Mouse (Mus musculus): ENCODE measurements around the gene Zfp354b. TPM values are rescaled to one million over a fixed set of nuclear protein-coding genes. Genes with fewer than 3 reads are reported as not detected.

The Zfp354b gene
- polyA plus RNA-seq (2015; fragmentation: Nextera tagmentation; extraction: Ambion mirVana) = 0.33 and 0.36 TPM in 2 replicates

GRCm38 (mm10) chr11:50931451-50931866 lies at the start of gene Zfp354b:
Gene Zfp354b (minus strand): TSS chr11:50931633.
- H3K27ac ChIP-seq (ENCODE audit: low read depth) = peak within 1 kb of the TSS; percentile 39; the same call in 1 of the 2 replicates
- under 1% methylated on average over 18 of the region's 18 CpGs for WGBS (ENCODE audit: insufficient replicate concordance)

GRCm38 (mm10) chr11:50977216-50977615 lies 45.8 kb upstream of the Zfp354b start:
- DNase-seq (peak; percentile 17), ATAC-seq (no peak)
- Histone ChIP-seq H3K36me3 (replicated peaks; ENCODE audit: insufficient read depth, low read length) (no peaks in the 10 kb centered on the region), H3K4me1 (ENCODE audit: insufficient read depth) (no peaks in the 10 kb centered on the region), H3K9ac (replicated peaks) (no peak overlapping the region), H3K27me3 (ENCODE audit: insufficient read depth, low read length) (no peaks in the 10 kb centered on the region), H3K27ac (ENCODE audit: low read depth) (no peak overlapping the region), H3K4me2 (ENCODE audit: low read depth, low read length) (no peak overlapping the region), H3K4me3 (ENCODE audit: low read depth, low read length) (no peak overlapping the region), H3K9me3 (ENCODE audit: low read length) (no peaks in the 10 kb centered on the region; the same call in 1 of the 2 replicates)
- TF ChIP-seq EP300 (IDR thresholded peaks at IDR 0.05; ENCODE audit: low read depth) = no peak
- TF ChIP-seq CTCF (IDR thresholded peaks at IDR 0.05; ENCODE audit: low read depth) = peak; percentile 24; the same call in 1 of the 2 replicates
- WGBS (ENCODE audit: insufficient replicate concordance) = 60% methylated on average over 4 of the region's 4 CpGs

More at GRCm38 (mm10) chr11:50931451-50931866, at the start of gene Zfp354b:
- DNase-seq (peak; percentile 81), ATAC-seq (peak; percentile 92)
- Histone ChIP-seq H3K9ac (replicated peaks) (peak within 1 kb of the TSS; percentile 59), H3K36me3 (replicated peaks; ENCODE audit: insufficient read depth, low read length) (no peaks in the 10 kb centered on the region), H3K27me3 (ENCODE audit: insufficient read depth, low read length) (no peaks in the 10 kb centered on the region), H3K4me3 (ENCODE audit: low read depth, low read length) (peak within 1 kb of the TSS; percentile 63), H3K4me1 (ENCODE audit: insufficient read depth) (0 out of 2 replicates have a peak, but pooled peaks cover 4% of the 10 kb centered on the region), H3K4me2 (ENCODE audit: low read depth, low read length) (peak within 1 kb of the TSS; percentile 92), H3K9me3 (ENCODE audit: low read length) (no peaks in the 10 kb centered on the region)
- TF ChIP-seq CTCF (IDR thresholded peaks at IDR 0.05; ENCODE audit: low read depth) (no peak), EP300 (IDR thresholded peaks at IDR 0.05; ENCODE audit: low read depth) (no peak)

GRCm38 (mm10) chr11:50966230-50966629 lies 34.8 kb upstream of the Zfp354b start, which contains the start of gene Olfr1378:
Gene Olfr1378 (plus strand): TSS chr11:50966530.
- H3K4me3 ChIP-seq (ENCODE audit: low read depth, low read length) = no peak within 1 kb of the TSS
- no peak within 1 kb of the TSS for H3K4me2 ChIP-seq (ENCODE audit: low read depth, low read length)
- H3K27me3 ChIP-seq (ENCODE audit: insufficient read depth, low read length) = no peaks in the 10 kb centered on the region
- no peak within 1 kb of the TSS for H3K27ac ChIP-seq (ENCODE audit: low read depth)
- H3K9me3 ChIP-seq (ENCODE audit: low read length) = no peaks in the 10 kb centered on the region
- H3K9ac ChIP-seq (replicated peaks) = no peak within 1 kb of the TSS
- TF ChIP-seq EP300 (IDR thresholded peaks at IDR 0.05; ENCODE audit: low read depth) (no peak), CTCF (IDR thresholded peaks at IDR 0.05; ENCODE audit: low read depth) (no peak)
- no peaks in the 10 kb centered on the region for H3K4me1 ChIP-seq (ENCODE audit: insufficient read depth)
- H3K36me3 ChIP-seq (replicated peaks; ENCODE audit: insufficient read depth, low read length) = no peaks in the 10 kb centered on the region
- no peak for ATAC-seq
- 81% methylated on average over 11 of the region's 11 CpGs for WGBS (ENCODE audit: insufficient replicate concordance)
- no peak for DNase-seq

GRCm38 (mm10) chr11:50964886-50965285 lies 33.5 kb upstream of the Zfp354b start:
- no peaks in the 10 kb centered on the region for H3K27me3 ChIP-seq (ENCODE audit: insufficient read depth, low read length)
- H3K9ac ChIP-seq (replicated peaks) = no peak overlapping the region
- H3K4me1 ChIP-seq (ENCODE audit: insufficient read depth) = no peaks in the 10 kb centered on the region
- no peak for ATAC-seq
- H3K36me3 ChIP-seq (replicated peaks; ENCODE audit: insufficient read depth, low read length) = no peaks in the 10 kb centered on the region
- no peak overlapping the region for H3K27ac ChIP-seq (ENCODE audit: low read depth)
- no peaks in the 10 kb centered on the region for H3K9me3 ChIP-seq (ENCODE audit: low read length)
- no peak overlapping the region for H3K4me2 ChIP-seq (ENCODE audit: low read depth, low read length)
- H3K4me3 ChIP-seq (ENCODE audit: low read depth, low read length) = no peak overlapping the region
- no peak for TF ChIP-seq CTCF (IDR thresholded peaks at IDR 0.05; ENCODE audit: low read depth)
- no peak for TF ChIP-seq EP300 (IDR thresholded peaks at IDR 0.05; ENCODE audit: low read depth)
- no peak for DNase-seq
- WGBS (ENCODE audit: insufficient replicate concordance) = 30% methylated on average over 2 of the region's 2 CpGs

- no peak within 1 kb of the TSS for H3K4me3 ChIP-seq (ENCODE audit: low read depth, low read length)
- H3K9me3 ChIP-seq (ENCODE audit: low read length) = no peaks in the 10 kb centered on the region
- no peaks in the 10 kb centered on the region for H3K4me1 ChIP-seq (ENCODE audit: insufficient read depth)
- DNase-seq = no peak
- H3K9ac ChIP-seq (replicated peaks) = no peak within 1 kb of the TSS
- no peaks in the 10 kb centered on the region for H3K27me3 ChIP-seq (ENCODE audit: insufficient read depth, low read length)
- 62% methylated on average over 6 of the region's 6 CpGs for WGBS (ENCODE audit: insufficient replicate concordance)
- H3K36me3 ChIP-seq (replicated peaks; ENCODE audit: insufficient read depth, low read length) = no peaks in the 10 kb centered on the region
- H3K27ac ChIP-seq (ENCODE audit: low read depth) = no peak within 1 kb of the TSS
- H3K4me2 ChIP-seq (ENCODE audit: low read depth, low read length) = no peak within 1 kb of the TSS
- TF ChIP-seq CTCF (IDR thresholded peaks at IDR 0.05; ENCODE audit: low read depth) (no peak), EP300 (IDR thresholded peaks at IDR 0.05; ENCODE audit: low read depth) (no peak)
- ATAC-seq = no peak
Observed at GRCm38 (mm10) chr11:50953665-50954064, 22.2 kb upstream of the Zfp354b start, which contains the start of gene Prop1. Gene Prop1 (minus strand): TSS chr11:50953765.

GRCm38 (mm10) chr11:50952290-50952689 lies 20.9 kb upstream of the Zfp354b start:
- no peaks in the 10 kb centered on the region for H3K27me3 ChIP-seq (ENCODE audit: insufficient read depth, low read length)
- no peak overlapping the region for H3K27ac ChIP-seq (ENCODE audit: low read depth)
- DNase-seq (peak; percentile 42), ATAC-seq (peak; percentile 66)
- TF ChIP-seq CTCF (IDR thresholded peaks at IDR 0.05; ENCODE audit: low read depth) (no peak), EP300 (IDR thresholded peaks at IDR 0.05; ENCODE audit: low read depth) (no peak)
- no peak overlapping the region for H3K4me2 ChIP-seq (ENCODE audit: low read depth, low read length)
- no peaks in the 10 kb centered on the region for H3K36me3 ChIP-seq (replicated peaks; ENCODE audit: insufficient read depth, low read length)
- no peak overlapping the region for H3K4me3 ChIP-seq (ENCODE audit: low read depth, low read length)
- no peak overlapping the region for H3K9ac ChIP-seq (replicated peaks)
- H3K9me3 ChIP-seq (ENCODE audit: low read length) = no peaks in the 10 kb centered on the region
- H3K4me1 ChIP-seq (ENCODE audit: insufficient read depth) = no peaks in the 10 kb centered on the region
- WGBS (ENCODE audit: insufficient replicate concordance) = 57% methylated on average over 14 of the region's 14 CpGs
